In the genomic region with DNA sequence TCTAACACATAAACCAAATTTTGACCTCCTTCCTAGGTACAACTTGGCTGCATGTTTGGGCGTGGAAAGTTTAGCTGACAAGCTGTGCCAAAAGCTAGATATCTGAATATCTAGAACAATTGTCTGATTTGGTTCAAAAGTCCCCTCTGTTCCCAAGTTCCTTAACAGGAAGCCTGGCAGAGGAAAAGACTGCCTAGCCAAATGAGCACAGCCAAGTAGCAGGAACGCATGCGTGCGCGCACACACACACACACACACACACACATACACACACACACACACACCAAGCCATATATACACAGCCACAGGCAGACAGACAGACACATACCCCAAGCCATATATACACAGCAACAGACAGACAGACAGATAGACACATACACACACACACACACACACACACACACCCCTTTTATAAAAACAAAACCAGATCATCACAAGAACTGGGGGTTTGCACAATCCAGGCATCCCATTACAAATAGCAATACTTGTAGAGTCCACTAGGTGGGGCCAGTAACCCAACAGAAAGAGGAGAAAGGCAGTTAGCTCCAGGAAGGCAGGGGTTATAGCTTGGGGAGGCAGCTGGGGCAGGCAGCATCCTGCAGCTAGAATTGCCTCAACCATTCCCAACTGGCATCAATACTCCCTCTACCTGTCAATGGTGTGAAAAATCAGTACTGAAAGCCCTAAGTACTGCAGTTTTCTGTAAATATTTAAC, we compare ENCODE assay signal across 8 mouse cellular contexts.
DNase-seq lines count a peak whose midpoint lies in the region; ATAC-seq and TF ChIP-seq lines count a peak whose summit lies in the region.

No protein-coding gene starts in this region.

- intact Hi-C loops in heart, postnatal 25 days (cut with DNase I): loop anchor here (2.0 to 10.0 kb wide), 2 partner anchors 72 to 1672 kb away; a partner anchor contains a TSS
- intact Hi-C loops in left cerebral cortex, postnatal 14 days (cut with DNase I): loop anchor here (5.0 kb wide), 1 partner anchor 141 kb away; no protein-coding TSS in a partner anchor

- no peaks in the 10 kb centered on the region for H3K9me3 ChIP-seq in limb, embryonic 11.5 days (ENCODE audit: control insufficient read depth, low read length)
- H3K9me3 ChIP-seq in limb, embryonic 10.5 days (replicated peaks): no peaks in the 10 kb centered on the region

- no peak overlapping the region for H3K27ac ChIP-seq in limb, embryonic 11.5 days (replicated peaks; ENCODE audit: low read depth, low read length)
- H3K27ac ChIP-seq in limb, embryonic 10.5 days: no peak overlapping the region

- DNase-seq in limb, embryonic 11.5 days (ENCODE audit: low spot score): peak; percentile 76
- DNase-seq in limb, embryonic 10.5 days (ENCODE audit: low spot score): no peak
- DNase-seq in Muller cell, postnatal 12 days (ENCODE audit: inconsistent ontology term): peak; percentile 53
- DNase-seq in heart, postnatal 25 days (ENCODE audit: low spot score): peak; percentile 46
- DNase-seq in left cerebral cortex, postnatal 14 days (ENCODE audit: low spot score in 2 of 2): peak; percentile 82 to 88

- no peak for ATAC-seq in limb, embryonic 11.5 days (ENCODE audit: insufficient number of reproducible peaks, low FRiP score, low TSS enrichment, low read depth)
- peak; percentile 74; the same call in 1 of the 2 replicates for ATAC-seq in common myeloid progenitor, adult 5-6 weeks (replicated peaks; ENCODE audit: low read depth, poor library complexity, severe bottlenecking)
- ATAC-seq in erythroblast, adult 5-6 weeks (replicated peaks; ENCODE audit: low FRiP score, poor library complexity, severe bottlenecking): no peak

- H3K4me3 ChIP-seq in limb, embryonic 11.5 days (ENCODE audit: low read depth, low read length): no peak overlapping the region
- H3K4me3 ChIP-seq in limb, embryonic 10.5 days: no peak overlapping the region
- H3K4me3 ChIP-seq in myocyte: no peak overlapping the region

- H3K4me1 ChIP-seq in limb, embryonic 11.5 days (ENCODE audit: control insufficient read depth, insufficient read depth, low read length): peaks cover 12% of the 10 kb centered on the region
- H3K4me1 ChIP-seq in limb, embryonic 10.5 days: peaks cover 48% of the 10 kb centered on the region

- H3K79me2 ChIP-seq in myocyte (ENCODE audit: control insufficient read depth, insufficient read depth): no peaks in the 10 kb centered on the region

- H3ac ChIP-seq in myocyte (ENCODE audit: control insufficient read depth, insufficient read length): no peak overlapping the region

- TF ChIP-seq POLR2A in myocyte (IDR thresholded peaks at IDR 0.05; ENCODE audit: insufficient read length, low read depth): no peak

- H3K27me3 ChIP-seq in limb, embryonic 11.5 days (ENCODE audit: control insufficient read depth, insufficient read depth, low read length): no peaks in the 10 kb centered on the region
- H3K27me3 ChIP-seq in limb, embryonic 10.5 days (ENCODE audit: low read depth, poor library complexity, severe bottlenecking): no peaks in the 10 kb centered on the region
- no peaks in the 10 kb centered on the region for H3K27me3 ChIP-seq in myocyte (ENCODE audit: control insufficient read depth, insufficient read depth, insufficient read length)

- H3K9ac ChIP-seq in limb, embryonic 11.5 days (ENCODE audit: low read length): no peak overlapping the region

- H3K36me3 ChIP-seq in limb, embryonic 11.5 days (ENCODE audit: control insufficient read depth, insufficient read depth, low read length): no peaks in the 10 kb centered on the region
- H3K36me3 ChIP-seq in limb, embryonic 10.5 days: peaks cover 38% of the 10 kb centered on the region
- no peaks in the 10 kb centered on the region for H3K36me3 ChIP-seq in myocyte (ENCODE audit: control insufficient read depth, insufficient read depth)

- 84% methylated on average over 5 of the region's 5 CpGs for WGBS in limb, embryonic 11.5 days
- WGBS in limb, embryonic 10.5 days: 93% methylated on average over 5 of the region's 5 CpGs

- H3K4me2 ChIP-seq in limb, embryonic 11.5 days (ENCODE audit: low read depth, severe bottlenecking): no peak overlapping the region
- H3K4me2 ChIP-seq in myocyte (ENCODE audit: low read depth): no peak overlapping the region

TF ChIP-seq in myocyte, 11 proteins besides CTCF, POLR2A, EP300 and RAD21:
- no peak for TF ChIP-seq SRF (IDR thresholded peaks at IDR 0.05; ENCODE audit: control insufficient read depth, insufficient read length, low read depth)
- TF ChIP-seq CEBPB (IDR thresholded peaks at IDR 0.05; ENCODE audit: insufficient read depth, poor library complexity, severe bottlenecking): 0 out of 2 replicates have a peak, but pooled peaks have one; percentile 15
